Mouse (Mus musculus): Measurements from ENCODE around the gene Adnp.

Adnp gene

DNA sequence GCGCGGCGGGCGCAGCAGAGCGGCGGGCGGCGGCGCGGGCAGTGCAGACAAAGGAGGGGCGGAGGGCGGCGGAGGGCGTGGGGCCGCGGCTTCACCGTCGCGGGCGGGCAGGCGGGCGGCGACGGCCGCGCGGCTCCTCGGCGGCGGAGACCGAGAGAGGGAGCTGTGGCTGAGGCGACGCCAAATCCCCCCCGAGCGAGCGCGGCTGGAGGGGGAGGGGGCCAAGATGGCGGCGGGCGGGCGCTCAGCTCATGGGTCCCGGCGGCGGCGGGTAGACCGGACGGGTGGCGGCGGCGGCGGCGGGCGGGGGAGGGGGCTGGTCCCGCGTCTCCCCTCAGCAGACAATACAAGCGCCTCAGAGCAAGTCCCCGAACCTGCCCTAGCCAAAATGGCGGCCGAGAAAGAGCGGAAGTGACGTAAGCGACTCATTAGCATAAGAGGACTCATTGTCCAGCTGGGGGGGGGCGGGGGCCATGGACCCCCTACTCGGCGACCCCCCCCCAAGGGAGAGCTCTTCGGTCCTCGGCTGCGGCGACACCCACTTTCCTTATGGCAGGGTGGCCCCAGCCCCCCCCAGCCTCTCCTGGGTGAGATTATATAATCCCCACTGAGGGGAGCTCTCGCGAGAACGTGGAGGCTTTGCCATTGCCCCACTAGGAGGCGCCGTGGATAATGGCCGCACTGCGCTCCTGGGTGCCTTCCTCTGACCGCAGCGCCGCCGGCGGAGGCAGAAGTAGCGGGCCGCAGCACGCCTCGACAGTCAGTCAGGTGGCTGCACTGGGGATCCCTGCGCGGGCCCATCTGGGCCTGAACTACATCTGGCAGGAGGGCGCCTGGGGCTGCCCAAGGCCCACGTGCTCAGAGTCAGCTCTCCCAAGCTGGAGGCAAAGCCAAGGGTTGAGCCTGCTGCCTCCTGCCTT is at the start of gene Adnp:
Gene Adnp, minus strand, starts transcription at position 388 of the 920 bp plus-strand sequence.
- DNase-seq (ENCODE audit: low read depth) = peak; percentile 91

DNA sequence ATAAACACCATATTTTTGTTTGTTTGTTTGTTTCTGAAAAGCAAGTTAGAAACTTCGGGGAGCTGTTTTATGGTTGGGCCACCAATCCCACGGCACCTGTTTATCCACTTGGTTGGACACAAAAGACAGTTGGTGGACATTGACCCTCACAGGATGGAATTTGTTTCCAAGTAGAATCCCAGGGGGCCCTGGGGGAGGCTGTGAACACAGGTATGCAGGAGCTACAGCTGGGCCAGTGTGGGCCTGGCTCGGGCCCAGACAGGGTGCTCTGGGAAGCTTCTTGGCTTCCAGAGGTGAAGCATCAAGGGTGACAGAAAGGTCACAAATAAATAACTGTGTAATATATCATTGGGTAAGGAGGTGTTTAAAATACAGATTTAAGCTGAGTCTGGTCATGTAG is 49.6 kb upstream of the Adnp start:
- DNase-seq (ENCODE audit: low read depth) = no peak

DNA sequence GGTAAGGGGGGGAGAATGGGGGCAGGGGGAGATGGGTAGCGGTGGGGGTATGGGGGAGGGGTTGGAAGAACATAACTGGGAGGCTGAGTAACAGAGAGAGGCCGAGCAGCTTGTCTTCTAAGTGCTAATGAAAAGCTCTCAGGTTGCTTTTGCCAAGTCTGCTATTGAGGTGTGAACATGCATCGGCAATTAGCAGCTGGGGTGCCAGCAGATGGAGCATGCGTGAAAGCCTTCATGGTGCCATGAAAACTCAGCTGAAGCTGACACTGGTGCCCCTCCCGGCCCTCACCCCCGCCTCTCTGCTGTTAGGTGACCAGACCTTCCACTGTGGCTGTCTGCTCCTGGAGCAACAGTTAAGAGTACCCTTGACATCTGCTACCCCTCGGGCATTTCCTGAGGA is 46.9 kb upstream of the Adnp start:
- DNase-seq (ENCODE audit: low read depth) = no peak

DNA sequence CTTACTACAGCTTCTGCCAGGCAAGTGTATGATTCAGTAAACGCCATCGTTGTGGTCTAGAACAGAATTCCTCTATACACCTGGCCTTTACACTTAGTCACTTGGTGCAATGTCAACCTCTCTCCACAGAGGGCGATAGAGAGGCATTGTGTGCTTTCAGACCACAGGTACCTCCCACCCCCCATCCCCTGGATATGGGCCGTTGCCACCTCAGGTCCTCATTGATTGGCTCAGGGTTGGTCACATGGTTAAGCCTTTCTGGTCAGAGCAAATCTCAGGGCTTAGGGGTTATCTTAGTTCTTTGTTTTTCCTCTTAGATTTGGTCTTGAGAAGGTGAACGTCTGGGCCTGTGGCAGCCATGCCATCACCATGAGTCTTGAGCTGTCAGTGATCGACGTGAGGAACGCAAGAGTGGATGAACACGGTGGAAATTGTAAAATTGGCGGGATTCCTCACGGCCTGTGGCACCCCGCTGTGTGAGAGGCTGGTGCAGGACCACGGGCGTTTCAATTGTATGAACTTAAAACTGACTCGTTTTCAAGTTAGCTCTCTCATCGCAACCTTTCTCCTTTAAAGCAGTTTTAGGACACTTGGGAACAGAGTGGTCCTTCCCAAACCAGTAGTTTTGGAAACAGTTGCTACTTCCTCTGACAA is 45.9 kb upstream of the Adnp start:
- DNase-seq (ENCODE audit: low read depth) = no peak

DNA sequence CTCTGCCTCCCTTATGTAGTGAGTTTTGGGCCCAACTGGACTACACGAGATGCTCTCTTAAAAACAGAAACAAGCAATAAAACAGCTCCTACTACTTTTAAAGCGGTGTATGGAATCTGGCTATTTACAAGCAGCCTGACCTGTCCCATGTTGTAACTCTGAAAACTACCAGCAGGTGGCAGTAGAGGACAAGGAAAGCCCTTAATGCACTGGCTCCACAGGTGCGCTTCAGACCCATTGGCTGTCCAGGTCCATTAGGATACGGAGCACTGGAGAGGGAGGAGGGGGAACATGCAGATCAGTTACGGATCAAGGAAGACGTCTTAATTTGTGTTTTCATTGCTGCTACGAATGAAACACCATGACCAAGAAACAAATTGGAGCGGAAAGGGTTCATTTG is 43.4 kb upstream of the Adnp start:
- peak; percentile 82 for DNase-seq (ENCODE audit: low read depth)

DNA sequence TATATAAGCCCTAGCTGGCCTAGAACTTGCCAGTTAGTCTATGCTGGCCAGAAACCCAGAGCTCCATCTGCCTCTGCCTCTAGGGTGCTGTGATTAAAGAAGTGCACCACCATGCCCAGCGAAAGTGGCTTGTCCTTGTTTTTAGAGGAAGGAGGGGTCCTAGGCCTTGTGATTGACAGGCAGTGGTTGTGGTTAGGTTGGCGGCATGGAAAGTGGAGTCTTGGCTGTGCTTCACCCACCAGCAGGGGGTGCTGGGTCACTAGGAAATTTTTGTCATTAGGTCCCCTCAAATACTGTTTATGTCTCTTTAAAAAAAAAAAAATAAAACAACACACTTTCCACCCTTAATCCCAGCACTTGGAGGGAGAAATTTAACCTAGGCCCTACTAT is 41.9 kb upstream of the Adnp start:
- no peak for DNase-seq (ENCODE audit: low read depth)

DNA sequence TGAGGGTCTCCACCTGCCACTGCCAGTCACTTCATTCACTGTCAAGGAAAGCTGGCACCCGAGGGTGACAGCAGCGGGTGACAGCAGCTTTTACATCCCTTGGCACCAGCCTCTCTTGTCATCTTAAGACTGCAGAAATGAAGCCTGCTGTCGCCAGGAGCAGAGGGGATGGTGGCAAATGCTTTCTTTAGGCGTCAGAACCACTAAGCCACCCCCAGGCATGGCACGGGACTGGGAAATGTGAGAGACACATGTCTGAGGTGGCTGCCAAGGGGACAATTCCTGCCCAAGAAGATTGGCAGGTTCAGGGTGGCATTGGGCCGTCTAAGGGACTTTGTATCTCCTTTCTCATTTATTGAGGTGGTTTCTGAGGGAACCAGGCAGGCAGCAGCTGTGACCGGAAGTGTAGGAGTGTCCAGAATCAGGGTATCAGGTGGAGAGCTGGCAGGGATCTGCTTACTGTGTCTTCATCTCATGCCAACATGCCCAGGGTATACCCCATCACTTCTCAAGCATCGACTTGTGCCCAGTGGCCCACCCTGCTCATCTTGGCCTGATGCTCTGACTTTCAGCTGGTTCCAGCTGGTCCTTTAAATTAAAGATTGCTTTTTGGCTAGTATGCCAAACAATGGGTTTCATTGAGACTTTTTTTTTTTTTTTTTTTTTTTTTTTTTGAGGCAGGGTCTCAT is 41.4 kb upstream of the Adnp start:
- no peak for DNase-seq (ENCODE audit: low read depth)

DNA sequence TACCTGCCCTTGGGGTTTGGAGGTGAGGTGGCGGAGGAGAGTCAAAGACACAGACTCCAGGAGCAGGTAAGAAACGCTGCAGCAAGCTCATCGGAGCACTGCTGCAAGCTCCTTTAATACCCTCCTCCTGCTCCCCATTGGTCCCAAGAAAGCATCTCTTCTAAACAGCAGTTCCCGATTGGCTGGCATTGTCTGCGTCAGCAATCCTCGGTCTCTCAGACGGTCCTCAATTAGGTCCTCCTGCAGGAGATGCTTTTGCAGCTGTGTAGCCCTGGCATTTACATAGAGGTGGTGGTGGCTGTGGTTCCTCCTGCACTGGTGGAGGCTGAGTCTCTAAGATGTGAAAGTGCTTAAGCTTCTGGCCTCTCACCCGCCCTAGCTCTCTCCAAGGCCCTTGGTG is 38.7 kb upstream of the Adnp start:
- no peak for DNase-seq (ENCODE audit: low read depth)

DNA sequence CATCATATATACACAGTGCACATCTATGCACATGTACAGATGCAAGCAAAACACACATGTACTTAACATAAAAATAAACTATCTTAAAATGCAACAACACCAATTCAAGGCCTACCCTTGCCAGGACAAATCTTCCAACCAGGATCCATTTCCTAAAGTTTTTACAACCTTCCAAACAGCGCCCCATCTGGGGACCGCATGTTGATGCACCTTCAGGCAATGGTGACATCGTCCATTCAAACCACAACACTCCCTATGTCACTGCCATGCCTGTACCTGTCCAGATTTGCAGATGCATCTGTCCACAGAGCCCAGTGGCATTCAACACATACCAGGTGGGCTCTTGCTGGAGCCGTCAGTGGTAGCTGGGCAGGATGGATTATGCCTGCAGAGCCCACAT is 36.4 kb upstream of the Adnp start:
- no peak for DNase-seq (ENCODE audit: low read depth)

DNA sequence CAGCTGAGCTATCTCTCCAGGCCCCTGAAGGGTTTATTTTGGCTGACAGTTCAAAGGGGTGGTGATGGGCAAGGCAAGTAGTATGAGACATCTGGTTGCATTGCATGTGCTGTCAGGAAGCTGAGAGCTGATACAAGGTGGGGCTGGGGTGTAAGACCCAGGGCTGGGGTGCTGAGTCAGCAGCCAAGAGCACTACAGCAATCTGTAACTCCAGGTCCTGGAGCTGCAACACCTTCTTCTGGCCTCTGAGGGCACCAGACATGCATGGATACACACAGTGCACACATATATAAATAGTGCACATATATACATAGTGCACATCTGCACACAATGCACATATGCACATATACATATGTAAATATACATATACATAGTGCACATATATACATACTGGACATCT is 35.9 kb upstream of the Adnp start:
- no peak for DNase-seq (ENCODE audit: low read depth)

DNA sequence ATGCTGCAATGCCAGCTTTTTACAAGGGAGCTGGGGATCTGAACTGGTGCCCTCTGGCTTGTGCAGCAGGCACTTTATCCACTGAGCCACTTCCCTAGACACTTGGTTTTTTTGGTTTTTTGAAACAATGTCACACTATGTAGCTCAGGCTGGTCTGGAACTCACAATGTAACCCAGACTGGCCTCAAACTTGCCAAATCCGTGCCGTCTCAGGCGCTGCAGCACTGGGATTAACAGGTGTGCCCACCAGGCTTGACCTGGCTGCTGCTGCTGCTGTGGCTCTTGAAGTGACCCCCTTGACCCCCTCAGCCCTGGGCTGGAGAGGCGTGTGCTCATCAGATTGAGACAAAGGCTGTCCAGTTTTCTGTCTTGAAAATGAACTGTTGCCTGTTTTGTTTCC is 31.4 kb upstream of the Adnp start:
- no peak for DNase-seq (ENCODE audit: low read depth)

DNA sequence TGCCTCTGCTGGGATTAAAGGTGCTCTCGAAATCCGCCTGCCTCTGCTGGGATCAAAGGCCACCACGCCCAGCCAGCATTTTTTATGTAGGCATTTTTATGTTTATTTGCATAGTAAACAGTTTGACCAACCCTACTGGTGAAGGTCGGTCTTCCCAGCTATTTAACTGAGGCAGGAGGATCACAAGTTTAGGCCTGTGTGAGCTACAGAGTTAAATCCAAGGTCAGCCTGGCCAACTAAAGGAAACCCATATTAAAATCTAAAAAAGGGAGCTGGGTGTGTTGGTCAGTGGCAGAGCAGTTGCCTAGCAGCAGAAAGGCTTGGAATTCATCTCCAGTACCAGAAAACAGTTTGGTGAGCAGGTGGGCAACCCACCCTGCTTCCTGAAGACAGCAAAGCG is 26.4 kb upstream of the Adnp start:
- DNase-seq (ENCODE audit: low read depth) = no peak

DNA sequence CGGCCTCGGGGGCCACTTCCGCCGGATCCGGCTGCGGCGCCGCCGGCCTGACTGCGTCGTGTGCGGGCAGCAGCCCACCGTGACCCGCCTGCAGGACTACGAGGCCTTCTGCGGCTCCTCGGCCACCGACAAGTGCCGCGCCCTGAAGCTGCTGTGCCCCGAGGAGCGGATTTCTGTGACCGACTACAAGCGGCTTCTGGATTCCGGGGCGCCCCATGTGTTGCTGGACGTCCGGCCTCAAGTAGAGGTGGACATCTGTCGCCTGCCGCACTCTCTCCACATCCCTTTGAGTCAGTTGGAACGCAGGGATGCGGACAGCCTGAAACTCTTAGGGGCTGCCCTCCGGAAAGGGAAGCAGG is 24.5 kb upstream of the Adnp start:
- DNase-seq (ENCODE audit: low read depth) = no peak

DNA sequence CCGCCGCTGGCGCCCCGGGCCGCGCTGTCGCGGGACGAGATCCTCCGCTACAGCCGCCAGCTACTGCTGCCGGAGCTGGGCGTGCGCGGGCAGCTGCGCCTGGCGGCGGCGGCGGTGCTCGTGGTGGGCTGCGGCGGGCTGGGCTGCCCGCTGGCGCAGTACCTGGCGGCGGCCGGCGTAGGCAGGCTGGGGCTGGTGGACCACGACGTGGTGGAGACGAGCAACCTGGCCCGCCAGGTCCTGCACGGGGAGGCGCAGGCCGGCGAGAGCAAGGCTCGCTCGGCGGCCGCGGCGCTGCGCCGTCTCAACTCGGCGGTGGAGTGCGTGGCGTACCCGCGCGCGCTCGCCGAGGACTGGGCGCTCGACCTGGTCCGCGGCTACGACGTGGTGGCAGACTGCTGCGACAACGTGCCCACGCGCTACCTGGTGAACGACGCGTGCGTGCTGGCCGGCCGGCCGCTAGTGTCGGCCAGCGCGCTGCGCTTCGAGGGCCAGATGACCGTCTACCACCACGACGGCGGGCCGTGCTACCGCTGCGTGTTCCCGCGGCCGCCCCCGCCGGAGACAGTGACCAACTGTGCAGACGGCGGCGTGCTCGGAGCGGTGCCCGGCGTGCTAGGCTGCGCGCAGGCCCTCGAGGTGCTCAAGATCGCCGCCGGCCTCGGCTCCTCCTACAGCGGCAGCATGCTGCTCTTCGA is 24.0 kb upstream of the Adnp start:
- no peak for DNase-seq (ENCODE audit: low read depth)

DNA sequence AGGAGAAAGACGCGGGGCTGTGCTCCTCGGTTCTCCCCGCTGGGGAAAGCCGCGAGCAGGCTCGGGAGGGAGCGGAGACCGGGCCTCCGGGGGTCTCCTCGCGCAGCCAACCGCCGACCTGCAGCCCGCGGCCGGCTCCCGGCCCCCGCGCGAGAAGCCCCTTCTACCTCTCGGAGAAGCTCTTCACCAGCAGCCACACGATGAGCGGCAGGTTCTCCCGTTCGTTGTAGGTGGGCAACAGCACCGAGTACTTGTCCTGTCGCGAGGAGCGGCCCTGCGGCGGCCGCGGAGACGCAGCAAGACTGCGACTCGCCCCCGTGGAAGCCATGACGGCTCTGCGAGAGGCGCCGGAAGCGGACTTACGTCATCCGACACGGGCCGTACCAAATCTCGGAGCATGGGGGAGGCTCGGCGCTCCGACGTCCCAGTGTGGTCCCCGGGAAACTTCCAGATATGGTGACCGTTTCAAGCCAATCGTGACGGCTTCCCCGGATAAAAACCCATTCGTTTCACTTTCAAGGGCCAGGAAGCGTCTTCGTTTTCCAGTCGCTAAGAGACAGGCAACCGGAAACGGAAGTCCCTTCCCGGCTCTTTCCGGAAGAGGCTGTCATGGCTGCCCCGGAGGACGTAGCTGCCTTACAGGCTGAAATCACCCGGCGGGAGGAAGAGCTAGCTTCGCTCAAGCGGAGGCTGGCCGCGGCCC is 23.3 kb upstream of the Adnp start, which contains the start of the genes Gm20716, Dpm1 and Mocs3:
Gene Gm20716, minus strand, starts transcription at position 339 of the 703 bp plus-strand sequence.
Gene Dpm1, minus strand, starts transcription at position 566 of the 703 bp plus-strand sequence.
Gene Mocs3, plus strand, starts transcription at position 597 of the 703 bp plus-strand sequence.
- DNase-seq (ENCODE audit: low read depth) = peak; percentile 79

DNA sequence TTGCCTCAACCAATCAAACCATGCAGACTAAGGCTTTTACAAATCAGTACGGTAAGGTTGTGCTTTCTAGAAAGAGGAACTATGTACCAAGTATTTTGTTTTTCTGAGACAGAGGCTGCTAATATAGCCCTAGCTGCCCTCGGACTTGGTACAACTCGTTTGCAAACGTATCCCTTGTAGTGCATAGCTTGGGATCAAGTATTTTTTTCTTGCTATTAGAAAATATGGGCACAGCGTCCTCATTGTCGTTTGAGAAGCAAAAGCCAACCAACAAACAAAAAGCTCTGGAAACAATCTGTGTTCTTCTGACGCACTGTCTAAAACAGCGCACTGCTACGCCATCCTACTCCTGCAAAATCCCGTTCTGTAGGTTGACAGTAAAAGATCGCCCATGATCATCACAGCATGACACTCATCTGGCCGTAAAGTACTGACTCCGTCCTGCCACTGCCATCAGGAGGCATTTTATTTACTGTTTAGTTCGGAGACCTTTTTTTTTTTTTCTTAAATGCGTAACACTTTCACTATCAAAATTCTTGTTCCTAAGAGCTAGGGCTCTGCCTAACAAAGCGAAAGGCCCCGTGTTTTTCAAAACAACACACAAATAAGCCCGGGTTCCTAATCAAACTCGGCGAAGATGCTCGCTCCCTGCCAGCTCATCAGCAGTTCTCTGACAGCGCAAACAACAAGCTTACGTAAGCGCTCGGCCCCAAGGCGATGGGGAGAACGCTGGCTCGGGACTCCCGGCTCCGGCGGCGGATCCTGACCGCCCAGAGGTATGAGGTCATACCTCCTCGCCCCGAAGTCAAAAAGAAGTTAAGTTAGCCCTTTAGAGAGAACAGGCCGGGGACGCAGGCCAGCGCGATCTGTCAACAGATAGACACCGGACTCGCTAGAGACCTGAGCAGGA is 22.5 kb upstream of the Adnp start:
- no peak for DNase-seq (ENCODE audit: low read depth)

DNA sequence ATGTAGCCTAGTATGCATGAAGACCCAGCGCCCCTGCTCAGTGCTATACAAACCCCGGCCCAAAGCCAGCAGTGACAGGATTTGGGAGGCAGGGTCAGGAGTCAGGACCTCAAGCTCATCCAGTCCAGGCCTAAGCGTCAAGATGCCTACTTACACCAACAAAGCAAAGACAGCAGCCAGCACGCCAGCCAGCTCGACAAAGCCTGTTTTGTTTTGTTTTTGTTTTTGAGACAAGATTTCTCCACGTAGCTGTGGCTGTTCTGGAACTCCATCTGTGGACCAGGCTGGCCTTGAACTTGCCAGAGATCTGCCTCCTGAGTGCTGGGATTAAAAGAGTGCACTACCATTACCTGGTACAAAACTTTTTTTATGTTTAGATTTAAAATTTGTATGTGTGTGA is 16.4 kb upstream of the Adnp start:
- DNase-seq (ENCODE audit: low read depth) = no peak

DNA sequence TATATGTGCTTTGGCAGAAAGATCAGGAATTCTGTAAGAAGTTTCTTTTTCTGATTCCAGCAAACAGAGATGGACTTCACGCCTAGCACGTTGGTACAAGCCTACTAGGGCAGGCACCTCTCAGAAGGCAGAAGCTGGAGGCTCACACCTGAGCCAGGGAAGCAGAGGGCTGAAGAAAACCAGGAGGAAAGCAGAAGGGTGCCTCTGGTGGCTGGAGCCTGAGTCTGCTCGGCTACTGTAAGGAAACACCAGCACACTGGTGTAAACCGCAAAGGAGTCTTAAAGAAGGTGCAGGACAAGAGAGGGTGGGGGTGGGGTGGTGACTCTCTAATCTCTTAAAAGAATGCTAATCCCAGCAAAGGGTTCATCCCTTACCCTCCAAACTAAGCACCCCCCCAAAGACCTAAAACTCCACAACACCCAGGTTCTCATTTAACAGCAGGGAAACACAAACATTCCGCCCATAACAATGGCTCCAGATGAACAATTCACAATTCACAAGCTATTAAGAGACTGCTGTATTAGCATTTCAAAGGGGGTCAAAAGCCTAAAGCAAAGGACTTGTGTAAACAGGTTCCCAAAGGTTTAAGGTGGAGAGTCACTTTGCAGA is 7.0 kb upstream of the Adnp start:
- no peak for DNase-seq (ENCODE audit: low read depth)

DNA sequence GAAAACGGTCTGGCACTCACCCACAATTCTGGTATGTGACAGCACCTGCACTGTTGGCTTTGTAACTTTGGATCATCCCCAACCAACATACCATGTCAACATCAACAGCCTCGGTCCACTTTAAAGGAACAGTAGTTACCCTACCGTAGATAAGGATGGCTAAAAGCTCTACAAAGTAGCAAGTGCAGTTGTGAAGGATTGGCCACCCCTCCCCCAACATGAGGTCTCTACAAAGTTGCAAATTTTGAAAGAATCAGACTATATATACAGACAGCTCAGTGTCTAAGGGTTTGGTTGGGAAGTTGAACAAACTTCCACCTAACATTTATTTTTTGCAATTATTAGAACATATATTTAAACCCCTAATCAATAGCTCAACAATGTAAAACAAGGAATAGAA is 971 bp upstream of the Adnp start:
- no peak for DNase-seq (ENCODE audit: low read depth)
